Mouse (Mus musculus): ENCODE measurements around the gene C030005K15Rik. TPM values are rescaled to one million over a fixed set of nuclear protein-coding genes. Genes with fewer than 3 reads are reported as not detected.

C030005K15Rik gene
- polyA plus RNA-seq, 1 experiment from 2014 or later, result not detected

- in situ Hi-C loops (cut with MboI; ENCODE audit: low pct_unique_long_range_greater_than_20kb), result loop anchor here (10.0 to 25.0 kb wide), 2 partner anchors 1372 to 1900 kb away; no protein-coding TSS in a partner anchor
- POLR2A ChIA-PET, result no interaction called here
- ATAC-seq (peak; percentile 51), DNase-seq (ENCODE audit: low read depth, low spot score) (no peak)
- TF ChIP-seq CTCF (IDR thresholded peaks at IDR 0.05), result peak; percentile 90
- CTCF ChIA-PET, result interaction anchor here (0.7 to 1.6 kb wide), 4 partner anchors 9 to 158 kb away, joined by 3 to 6 read pairs (median 4); no protein-coding TSS in a partner anchor
- H3K27me3 ChIP-seq, result peaks cover 16% of the 10 kb centered on the region
Measured at GRCm38 (mm10) chr10:97712687-97713086, 13.9 kb downstream of the C030005K15Rik start.

DNA sequence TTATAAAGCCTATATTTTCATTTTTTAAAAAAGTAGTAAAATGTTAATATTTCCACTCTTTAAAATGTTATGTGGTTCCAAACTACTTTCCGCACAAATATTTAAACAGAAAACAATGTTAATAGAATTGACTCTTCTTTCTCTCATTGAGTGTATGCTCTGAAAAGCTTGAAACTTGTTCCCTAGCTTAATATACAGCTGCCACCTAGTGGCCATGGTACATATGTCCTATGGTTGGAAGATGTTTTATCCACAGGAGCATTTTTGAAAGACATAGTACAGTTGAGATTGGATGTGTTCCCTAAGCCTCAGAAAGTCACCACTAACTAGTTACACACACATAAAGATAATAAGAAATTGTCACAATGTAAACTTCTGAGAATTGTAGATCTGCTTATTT lies 22.0 kb downstream of the C030005K15Rik start:
- peaks cover 3% of the 10 kb centered on the region for H3K27me3 ChIP-seq
- POLR2A ChIA-PET, result no interaction called here
- TF ChIP-seq CTCF (IDR thresholded peaks at IDR 0.05), result peak; percentile 59
- CTCF ChIA-PET, result interaction anchor here (1.4 to 2.0 kb wide), 2 partner anchors 10 to 357 kb away, joined by 4 to 6 read pairs; no protein-coding TSS in a partner anchor
- DNase-seq (ENCODE audit: low read depth, low spot score) (no peak), ATAC-seq (no peak)
- in situ Hi-C loops (cut with MboI; ENCODE audit: low pct_unique_long_range_greater_than_20kb), result loop anchor here (25.0 kb wide), 1 partner anchor 1908 kb away; no protein-coding TSS in a partner anchor

- TF ChIP-seq CTCF (IDR thresholded peaks at IDR 0.05), result no peak
Measured at GRCm38 (mm10) chr10:97702321-97702720, 24.2 kb downstream of the C030005K15Rik start.

GRCm38 (mm10) chr10:97693398-97694135 lies 33.0 kb downstream of the C030005K15Rik start:
- CTCF ChIA-PET, result no interaction called here
- TF ChIP-seq CTCF (IDR thresholded peaks at IDR 0.05), result no peak
- no peak for DNase-seq (ENCODE audit: low read depth, low spot score)
- ATAC-seq, result no peak
- H3K27me3 ChIP-seq, result no peaks in the 10 kb centered on the region
- POLR2A ChIA-PET, result no interaction called here
- in situ Hi-C loops (cut with MboI; ENCODE audit: low pct_unique_long_range_greater_than_20kb), result loop anchor here (25.0 kb wide), 1 partner anchor 1556 kb away; the partner anchor contains the start of gene Gm5426

More at GRCm38 (mm10) chr10:97702321-97702720, 24.2 kb downstream of the C030005K15Rik start:
- ChIA-PET CTCF (no interaction called here), POLR2A (no interaction called here)
- no peak for DNase-seq (ENCODE audit: low read depth, low spot score)
- ATAC-seq, result no peak
- in situ Hi-C loops (cut with MboI; ENCODE audit: low pct_unique_long_range_greater_than_20kb), result loop anchor here (25.0 kb wide), 1 partner anchor 1910 kb away; no protein-coding TSS in a partner anchor
- H3K27me3 ChIP-seq, result peaks cover 3% of the 10 kb centered on the region

DNA sequence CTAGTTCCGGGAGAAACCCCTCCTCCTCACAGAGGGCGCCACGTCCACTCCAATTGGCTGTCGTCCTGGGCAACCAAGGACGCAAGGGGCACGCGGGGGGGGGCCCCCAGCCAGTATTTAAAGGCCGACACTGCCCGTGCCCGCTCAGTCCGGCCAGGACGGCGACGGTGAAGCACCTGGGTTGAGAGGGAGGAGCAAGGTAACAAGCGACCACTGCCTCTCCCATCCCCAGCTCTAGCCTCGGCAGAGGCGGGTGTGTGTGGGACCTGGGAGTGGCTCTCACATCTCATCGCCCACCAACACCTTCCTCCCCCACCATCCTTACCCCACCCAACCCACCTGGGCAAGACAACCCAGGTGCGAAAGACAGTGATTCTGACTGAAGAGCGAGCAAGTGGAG lies 33.6 kb downstream of the C030005K15Rik start, which contains the start of gene Ccer1:
Gene Ccer1 (plus strand): TSS at position 147 of the 400 bp plus-strand sequence.
- no peak for TF ChIP-seq CTCF (IDR thresholded peaks at IDR 0.05)
- in situ Hi-C loops (cut with MboI; ENCODE audit: low pct_unique_long_range_greater_than_20kb), result loop anchor here (25.0 kb wide), 1 partner anchor 1556 kb away; the partner anchor contains the start of gene Gm5426
- POLR2A ChIA-PET, result no interaction called here

GRCm38 (mm10) chr10:97689425-97689824 lies 37.1 kb downstream of the C030005K15Rik start:
- no peaks in the 10 kb centered on the region for H3K27me3 ChIP-seq
- ATAC-seq (no peak), DNase-seq (ENCODE audit: low read depth, low spot score) (no peak)
- CTCF ChIA-PET, result no interaction called here
- POLR2A ChIA-PET, result no interaction called here
- no peak for TF ChIP-seq CTCF (IDR thresholded peaks at IDR 0.05)
- in situ Hi-C loops (cut with MboI; ENCODE audit: low pct_unique_long_range_greater_than_20kb), result loop anchor here (25.0 kb wide), 1 partner anchor 1552 kb away; the partner anchor contains the start of gene Gm5426

More for the DNA sequence above, 33.6 kb downstream of the C030005K15Rik start, which contains the start of gene Ccer1:
- CTCF ChIA-PET, result no interaction called here
- no peaks in the 10 kb centered on the region for H3K27me3 ChIP-seq
- DNase-seq (ENCODE audit: low read depth, low spot score), result no peak
- ATAC-seq, result no peak

- ATAC-seq, result no peak
- in situ Hi-C loops (cut with MboI; ENCODE audit: low pct_unique_long_range_greater_than_20kb), result loop anchor here (25.0 kb wide), 1 partner anchor 1550 kb away; the partner anchor contains the start of gene Gm5426
- no peak for DNase-seq (ENCODE audit: low read depth, low spot score)
- H3K27me3 ChIP-seq, result no peaks in the 10 kb centered on the region
- ChIA-PET CTCF (no interaction called here), POLR2A (no interaction called here)
- no peak for TF ChIP-seq CTCF (IDR thresholded peaks at IDR 0.05)
Measured at GRCm38 (mm10) chr10:97687198-97687597, 39.4 kb downstream of the C030005K15Rik start.

DNA sequence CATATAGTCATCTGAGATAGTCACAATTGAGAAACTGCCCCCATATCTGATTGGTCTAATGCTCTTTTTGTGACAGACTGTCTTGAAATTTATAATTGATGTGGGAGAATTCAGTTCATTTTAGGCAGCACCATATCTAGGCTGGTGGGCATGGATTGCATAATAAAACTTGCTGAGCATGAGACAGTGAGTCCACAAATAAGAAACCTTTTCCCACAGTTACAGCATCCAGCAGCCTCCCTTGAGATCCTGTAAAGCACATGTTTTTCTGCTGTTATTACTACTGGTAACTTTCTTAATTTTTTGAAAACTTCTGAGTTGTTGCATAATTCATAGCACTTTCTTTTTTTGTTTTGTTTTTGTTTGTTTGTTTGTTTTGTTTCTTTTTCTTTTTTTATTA lies 43.6 kb downstream of the C030005K15Rik start:
- H3K27me3 ChIP-seq, result peaks cover 27% of the 10 kb centered on the region
- in situ Hi-C loops (cut with MboI; ENCODE audit: low pct_unique_long_range_greater_than_20kb), result loop anchor here (25.0 kb wide), 1 partner anchor 1546 kb away; the partner anchor contains the start of gene Gm5426
- ChIA-PET POLR2A (no interaction called here), CTCF (no interaction called here)
- DNase-seq (ENCODE audit: low read depth, low spot score) (no peak), ATAC-seq (no peak)
- no peak for TF ChIP-seq CTCF (IDR thresholded peaks at IDR 0.05)

Other genes with a start within 250 kb of the C030005K15Rik start
- gene Dcn, start 247.1 kb downstream of the C030005K15Rik start, polyA plus RNA-seq (2021), result 4.0 TPM
- gene Lum, start 161.6 kb downstream of the C030005K15Rik start, polyA plus RNA-seq (2021), result not detected
- gene Kera, start 119.9 kb downstream of the C030005K15Rik start, polyA plus RNA-seq (2021), result not detected
- gene Epyc, start 82.7 kb downstream of the C030005K15Rik start, polyA plus RNA-seq (2021), result not detected
- not detected for gene Ccer1, start 33.7 kb downstream of the C030005K15Rik start, polyA plus RNA-seq (2021)